Mouse (Mus musculus) mesoderm, embryonic 11.5 days (tissue): ENCODE measurements around the gene Krtap5-1.
A peak's percentile ranks its signal among the peaks of the same experiment; 100 is the strongest.
"Not testable (repeated sequence)": the region's sequence is repeated elsewhere in the genome, so short reads cannot be mapped to it uniquely, and the experiment has no call there.

Source experiments
- DNase-seq: peaks from one replicate; pipeline ENCODE4 v3.0.0-alpha.2; 2012; ENCODE audit warnings: low read depth, low spot score

The Krtap5-1 gene

GRCm38 (mm10) chr7:142297018-142297417, at the start of gene Krtap5-1:
TSS of gene Krtap5-1 (minus strand) at chr7:142297118.
- not testable (repeated sequence) for DNase-seq

- DNase-seq = no peak
These were observed 45.3 kb upstream of the Krtap5-1 start for GRCm38 (mm10) chr7:142342247-142342640.

GRCm38 (mm10) chr7:142341564-142342246, 44.8 kb upstream of the Krtap5-1 start:
- no peak for DNase-seq

GRCm38 (mm10) chr7:142340269-142340970, 43.5 kb upstream of the Krtap5-1 start:
- DNase-seq = no peak

- no peak for DNase-seq
These were observed 38.2 kb upstream of the Krtap5-1 start for GRCm38 (mm10) chr7:142335151-142335550.

- DNase-seq = peak; percentile 88
These were observed 37.3 kb upstream of the Krtap5-1 start for GRCm38 (mm10) chr7:142334246-142334645.

- not testable (repeated sequence) for DNase-seq
These were observed 35.8 kb upstream of the Krtap5-1 start for GRCm38 (mm10) chr7:142332741-142333140.

GRCm38 (mm10) chr7:142331281-142331680, 34.4 kb upstream of the Krtap5-1 start:
- no peak for DNase-seq

GRCm38 (mm10) chr7:142330271-142330724, 33.4 kb upstream of the Krtap5-1 start:
- DNase-seq = no peak

- peak; percentile 54 for DNase-seq
These were observed 31.6 kb upstream of the Krtap5-1 start for GRCm38 (mm10) chr7:142328507-142328906.

- no peak for DNase-seq
These were observed 30.0 kb upstream of the Krtap5-1 start for GRCm38 (mm10) chr7:142326714-142327445.

- DNase-seq = no peak
These were observed 26.6 kb upstream of the Krtap5-1 start for GRCm38 (mm10) chr7:142323396-142324117.

GRCm38 (mm10) chr7:142322641-142323040, 25.7 kb upstream of the Krtap5-1 start:
- no peak for DNase-seq

- not testable (repeated sequence) for DNase-seq
These were observed 24.9 kb upstream of the Krtap5-1 start for GRCm38 (mm10) chr7:142321637-142322306.

- DNase-seq = peak; percentile 54
These were observed 24.0 kb upstream of the Krtap5-1 start for GRCm38 (mm10) chr7:142320906-142321305.

GRCm38 (mm10) chr7:142319124-142319523, 22.2 kb upstream of the Krtap5-1 start:
- DNase-seq = no peak

GRCm38 (mm10) chr7:142317216-142317615, 20.3 kb upstream of the Krtap5-1 start:
- peak; percentile 37 for DNase-seq

- DNase-seq = peak; percentile 78
These were observed 19.6 kb upstream of the Krtap5-1 start for GRCm38 (mm10) chr7:142316558-142316957.

GRCm38 (mm10) chr7:142314600-142315285, 17.8 kb upstream of the Krtap5-1 start:
- no peak for DNase-seq

- not testable (repeated sequence) for DNase-seq
These were observed 7.0 kb upstream of the Krtap5-1 start for GRCm38 (mm10) chr7:142303929-142304328.
